Mouse (Mus musculus) layer of hippocampus, adult 11-12 months (tissue): ENCODE data around the gene Foxo6.

Source experiments
- DNase-seq: peaks from one replicate; pipeline ENCODE4 v3.0.0; 2022; ENCODE audit warnings: low spot score

The Foxo6 gene

GRCm38 (mm10) chr4:120247412-120247811 lies 39.7 kb downstream of the Foxo6 start:
- no peak for DNase-seq

DNA sequence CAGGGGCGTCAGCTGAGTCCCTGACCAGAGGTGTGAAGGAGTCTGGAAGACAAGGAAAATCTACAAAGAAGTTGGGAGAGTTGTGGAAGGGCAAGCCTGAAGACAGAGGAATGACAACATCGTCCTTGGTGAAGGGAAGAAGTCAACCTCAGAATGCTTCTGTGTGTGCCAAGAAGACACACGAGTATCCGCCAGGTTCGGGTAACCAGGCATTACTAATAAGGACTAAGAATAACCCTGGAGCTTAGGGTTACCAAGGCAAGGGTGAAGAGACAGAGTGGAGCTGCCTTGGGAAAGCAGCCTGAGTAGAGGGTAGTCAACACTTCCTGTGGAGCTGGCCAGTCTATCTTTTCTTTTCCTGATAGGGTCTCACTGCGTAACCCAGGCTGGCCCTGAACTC lies 41.1 kb downstream of the Foxo6 start:
- no peak for DNase-seq

DNA sequence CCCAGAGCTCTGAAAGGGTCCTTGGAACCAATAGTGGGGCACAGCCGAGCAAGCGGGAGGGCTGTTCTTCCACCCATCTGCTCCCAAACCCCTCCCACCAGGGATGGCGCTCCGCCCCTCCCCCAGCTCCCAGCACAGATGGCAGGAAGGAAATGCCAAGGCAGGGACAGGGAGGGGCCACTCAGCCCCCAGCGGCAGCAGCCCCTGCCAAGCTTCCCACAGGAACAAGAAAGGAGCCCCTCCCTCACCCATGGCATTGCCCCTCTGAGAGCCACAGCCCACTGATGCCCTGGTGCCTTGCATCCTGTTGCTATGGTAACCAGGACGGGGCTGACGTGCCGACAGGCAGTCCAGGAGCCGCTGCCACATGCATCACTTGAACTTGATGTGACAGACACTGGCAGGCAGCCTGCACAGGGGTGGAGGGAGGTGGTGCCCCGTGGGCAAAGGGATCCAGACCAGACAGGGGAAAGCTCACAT lies 44.3 kb downstream of the Foxo6 start:
- DNase-seq: peak; percentile 81

GRCm38 (mm10) chr4:120241106-120241505 lies 46.0 kb downstream of the Foxo6 start:
- no peak for DNase-seq

- DNase-seq: no peak
Measured at GRCm38 (mm10) chr4:120239419-120239818, 47.7 kb downstream of the Foxo6 start.

DNA sequence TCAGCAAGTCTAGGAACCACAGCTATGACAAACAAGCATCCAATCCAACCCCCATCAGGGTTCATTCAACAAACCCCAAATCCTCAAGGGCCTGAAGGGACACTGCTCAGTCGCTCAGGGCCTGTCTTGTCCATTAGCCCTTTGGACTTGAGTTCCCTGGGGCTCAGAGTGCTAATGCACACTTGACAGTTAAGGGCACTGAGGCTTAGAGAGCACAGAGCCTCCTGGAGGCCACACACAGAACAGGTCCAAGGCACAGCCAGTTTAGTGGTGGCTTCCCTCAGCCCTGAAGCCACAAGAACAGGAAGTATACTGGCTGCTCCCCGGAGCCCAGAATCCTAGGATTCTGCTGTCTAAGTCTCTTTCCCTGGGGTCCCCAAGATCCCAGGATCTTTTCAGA lies 53.9 kb downstream of the Foxo6 start:
- DNase-seq: no peak

DNA sequence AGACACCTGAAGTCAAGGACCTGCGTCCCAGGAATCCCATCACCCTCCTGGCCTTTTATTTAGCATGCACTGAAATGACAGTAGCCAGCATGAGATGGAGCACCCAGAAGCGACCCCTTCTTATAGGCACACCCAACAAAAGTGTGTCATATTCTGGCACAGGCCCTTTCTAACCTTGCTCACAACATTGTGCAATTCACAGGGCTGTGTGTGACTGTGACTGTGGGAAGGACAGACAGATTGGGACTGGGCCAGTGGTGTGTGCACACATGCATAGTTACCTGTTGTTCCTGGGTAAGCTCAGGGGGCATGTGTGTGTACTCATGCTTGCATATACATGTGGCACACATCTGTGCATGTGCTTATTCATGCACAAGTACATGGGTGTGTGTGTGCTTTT lies 54.6 kb downstream of the Foxo6 start:
- DNase-seq: no peak

- no peak for DNase-seq
Measured at GRCm38 (mm10) chr4:120231982-120232381, 55.2 kb downstream of the Foxo6 start.

- peak; percentile 76 for DNase-seq
Measured at GRCm38 (mm10) chr4:120230256-120230649, 56.9 kb downstream of the Foxo6 start.

DNA sequence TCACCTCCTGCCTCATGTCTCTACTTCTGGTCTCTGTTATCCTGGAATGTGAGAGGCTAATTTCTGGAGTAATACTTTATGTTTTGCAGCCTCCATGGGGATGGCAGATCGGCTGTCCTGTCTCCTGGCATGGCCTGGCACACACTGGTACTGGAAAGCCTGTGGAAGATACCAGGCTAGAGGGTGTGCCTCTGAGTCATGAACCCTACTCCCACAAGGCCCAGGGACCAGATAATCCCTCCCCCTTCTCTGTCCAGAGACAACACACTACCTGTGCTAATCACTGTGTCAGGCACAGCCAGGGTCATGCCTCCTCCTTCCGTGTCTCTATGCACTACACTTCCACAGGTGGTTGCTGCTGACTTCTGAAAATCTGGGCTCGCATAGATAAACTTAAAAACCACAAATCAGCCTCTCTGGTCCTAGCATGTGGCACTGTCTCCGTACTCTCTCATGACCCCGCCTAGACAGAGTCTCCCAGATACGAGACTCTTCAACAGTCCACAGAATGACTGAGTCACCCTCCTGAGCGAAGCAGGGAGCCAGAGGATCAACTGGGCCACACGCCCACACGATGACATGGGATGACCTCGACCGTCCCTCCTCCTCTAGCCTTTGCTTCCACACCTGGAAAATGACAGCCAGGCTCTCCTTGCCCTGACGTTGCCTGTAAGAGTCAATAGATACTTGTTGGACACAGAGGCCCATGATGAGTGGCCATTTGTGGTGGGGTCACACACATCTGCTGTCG lies 57.5 kb downstream of the Foxo6 start:
- no peak for DNase-seq

DNA sequence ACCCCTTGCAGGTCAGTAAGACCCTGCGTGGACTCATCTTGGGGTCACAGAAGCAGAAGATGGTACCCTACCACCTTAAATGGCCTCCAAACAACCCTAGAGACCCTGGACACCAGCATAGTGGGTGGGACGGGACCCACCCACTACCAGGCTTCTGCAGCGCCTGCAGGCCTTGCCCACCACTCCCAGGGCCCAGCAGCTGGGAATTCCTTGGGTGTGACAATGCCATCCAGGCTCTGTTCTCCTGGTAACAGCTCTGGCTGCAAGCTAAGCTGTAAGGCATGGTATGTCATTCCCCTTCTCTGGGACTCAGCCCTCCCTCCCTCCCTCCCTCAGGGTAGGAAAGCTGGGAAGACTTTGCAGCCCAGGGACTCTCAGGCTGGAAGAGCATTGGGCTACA lies 58.5 kb downstream of the Foxo6 start:
- no peak for DNase-seq

GRCm38 (mm10) chr4:120227224-120227623 lies 59.9 kb downstream of the Foxo6 start:
- no peak for DNase-seq

GRCm38 (mm10) chr4:120226682-120227081 lies 60.5 kb downstream of the Foxo6 start:
- DNase-seq: no peak

GRCm38 (mm10) chr4:120225135-120225780 lies 61.9 kb downstream of the Foxo6 start:
- DNase-seq: peak; percentile 82

GRCm38 (mm10) chr4:120223805-120224204 lies 63.3 kb downstream of the Foxo6 start:
- no peak for DNase-seq

DNA sequence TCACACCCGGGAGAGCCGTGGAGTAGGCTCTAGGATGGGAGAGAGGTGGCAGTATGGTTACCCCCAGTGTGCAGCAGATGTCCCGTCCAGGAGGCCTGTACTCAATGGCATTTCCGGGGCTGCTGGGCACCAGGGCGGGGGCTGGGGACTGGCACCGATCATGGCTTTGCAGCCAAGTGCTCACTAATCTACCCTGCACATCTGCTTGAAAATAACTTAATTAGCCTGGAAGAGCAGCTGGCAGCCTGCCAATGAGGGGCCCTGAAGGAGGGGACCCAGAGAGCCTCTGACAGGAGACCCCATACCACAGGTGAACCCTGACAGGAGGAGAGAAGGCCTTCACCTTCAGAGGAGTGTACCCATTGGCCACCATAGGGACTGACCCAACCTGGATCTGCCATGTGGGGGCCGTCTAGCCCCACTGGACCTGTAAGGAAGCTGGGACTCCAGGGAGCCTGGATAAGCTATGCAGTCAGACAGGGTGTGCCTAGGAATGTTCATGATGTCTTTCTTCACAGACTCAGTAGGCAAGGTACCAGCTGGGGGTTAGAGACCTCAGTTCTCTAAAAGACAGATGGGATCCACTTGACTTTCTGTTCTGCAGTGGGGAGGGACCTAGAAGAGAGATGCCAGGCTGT lies 63.9 kb downstream of the Foxo6 start:
- no peak for DNase-seq

- DNase-seq: no peak
Measured at GRCm38 (mm10) chr4:120221708-120222107, 65.4 kb downstream of the Foxo6 start.

GRCm38 (mm10) chr4:120218878-120219277 lies 68.3 kb downstream of the Foxo6 start:
- no peak for DNase-seq
